Mouse (Mus musculus) lung, postnatal 0 days (tissue): ENCODE results near the gene Nudt2.
A peak's percentile ranks its signal among the peaks of the same experiment; 100 is the strongest.

Experiments
- CTCF ChIP-seq: IDR thresholded peaks from 2 replicates; pipeline ENCODE4 v1.5.1; 2016; ENCODE audit warnings: antibody characterized with exemption, mild to moderate bottlenecking
- EP300 ChIP-seq: IDR thresholded peaks from 2 replicates; pipeline ENCODE4 v1.6.1; 2016; ENCODE audit warnings: antibody characterized with exemption, mild to moderate bottlenecking, control low read depth

DNA sequence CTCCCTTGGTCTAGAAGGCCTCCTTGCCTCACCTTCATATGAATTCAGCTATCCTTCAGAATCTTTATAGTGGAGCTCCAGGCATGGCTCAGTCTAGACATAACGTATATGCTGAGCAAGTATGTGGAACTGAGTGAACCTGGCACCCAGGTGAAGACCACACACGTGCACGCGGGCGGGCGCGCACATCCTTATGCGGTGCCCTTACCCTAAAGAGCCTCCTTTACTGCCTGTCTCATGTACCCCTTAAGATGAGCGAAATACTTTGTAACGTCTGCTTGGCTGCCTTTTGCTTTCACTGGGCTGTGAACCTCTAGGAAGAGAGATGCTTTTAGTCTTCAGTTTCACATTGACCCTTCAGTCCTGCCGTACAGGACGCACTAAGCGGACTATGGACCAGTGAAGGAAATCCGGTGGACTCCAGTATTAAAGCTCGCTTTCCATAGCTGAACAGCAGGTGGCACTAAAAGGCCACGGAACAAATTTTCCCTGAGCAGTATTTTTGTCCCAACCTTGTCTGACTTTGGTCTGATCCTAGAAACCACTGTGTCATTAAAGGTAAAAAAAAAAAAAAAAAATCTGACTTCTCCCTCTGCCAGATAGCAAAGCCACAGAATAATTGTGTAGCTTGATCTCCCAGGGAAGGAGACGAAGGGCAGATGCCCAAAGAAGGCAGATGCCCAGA is 3.6 kb downstream of the Nudt2 start:
- TF ChIP-seq CTCF, result peak; percentile 82
- TF ChIP-seq EP300, result peak; percentile 42; the same call in 1 of the 2 replicates
